Mouse (Mus musculus) heart, embryonic 14.5 days (tissue): ENCODE measurements around the gene Cdh3. TPM values are rescaled to one million over a fixed set of nuclear protein-coding genes. Genes with fewer than 3 reads are reported as not detected.

Experiments used
- ATAC-seq: fragments of 200-750 bp; cut with Nextera tagmentation; 2 replicates; pipeline ENCODE4 v1.8.0; 2017; ENCODE audit warnings: low read depth, moderate TSS enrichment; ENCODE audit not compliant: insufficient number of reproducible peaks, insufficient read depth, low FRiP score
- H3K27ac ChIP-seq, 2 experiments: fragments of 200-500 bp in 1 of 2; fragments of 300-500 bp in 1 of 2; sonication (generic) in 1 of 2; replicated peaks in 1 of 2; 2 replicates each; pipeline ENCODE4 v1.5.1; 2012 to 2014; ENCODE audit warnings: low read depth in 2 of 2, low read length in 2 of 2, control low read depth in 1 of 2, mild to moderate bottlenecking in 1 of 2, mixed read lengths in 1 of 2; ENCODE audit not compliant: control insufficient read depth in 1 of 2, insufficient read depth in 1 of 2
- H3K27me3 ChIP-seq: fragments of 300-500 bp; sonication (generic); 2 replicates; pipeline ENCODE4 v1.6.1; 2014; ENCODE audit warnings: mild to moderate bottlenecking, low read length, control low read depth; ENCODE audit not compliant: control insufficient read depth, insufficient read depth
- H3K36me3 ChIP-seq: fragments of 300-500 bp; sonication (generic); 2 replicates; pipeline ENCODE4 v1.6.1; 2014; ENCODE audit warnings: mild to moderate bottlenecking, control low read depth, low read length, mixed read lengths; ENCODE audit not compliant: control insufficient read depth, insufficient read depth
- H3K4me1 ChIP-seq, 2 experiments: fragments of 200-500 bp in 1 of 2; fragments of 300-500 bp in 1 of 2; sonication (generic) in 1 of 2; 2 replicates each; pipeline ENCODE4 v1.6.1; 2012 to 2014; ENCODE audit warnings: low read length in 2 of 2, control low read depth in 1 of 2, mixed read lengths in 1 of 2; ENCODE audit not compliant: control insufficient read depth in 2 of 2, insufficient read depth in 2 of 2
- H3K4me2 ChIP-seq: fragments of 300-500 bp; sonication (generic); 2 replicates; pipeline ENCODE4 v1.6.1; 2014; ENCODE audit warnings: mild to moderate bottlenecking, low read length
- H3K4me3 ChIP-seq, 2 experiments: fragments of 200-500 bp in 1 of 2; fragments of 300-500 bp in 1 of 2; sonication (generic) in 1 of 2; 2 replicates each; pipeline ENCODE4 v1.5.1; 2012 to 2014; ENCODE audit warnings: low read length in 2 of 2, mild to moderate bottlenecking in 2 of 2, control low read depth in 1 of 2, low read depth in 1 of 2, moderate library complexity in 1 of 2; ENCODE audit not compliant: control insufficient read depth in 1 of 2, insufficient read depth in 1 of 2
- H3K9ac ChIP-seq: fragments of 300-500 bp; sonication (generic); 2 replicates; pipeline ENCODE4 v1.6.1; 2014; ENCODE audit warnings: mild to moderate bottlenecking, low read length
- H3K9me3 ChIP-seq: fragments of 300-500 bp; sonication (generic); 2 replicates; pipeline ENCODE4 v1.6.1; 2016; ENCODE audit warnings: low read length, control low read depth; ENCODE audit not compliant: control insufficient read depth
- WGBS: fragments of 180-500 bp; shearing (Covaris S2); extraction: QIAGEN DNeasy Blood & Tissue Kit; methylation state at CpG from one replicate; pipeline ENCODE4 v1.1.7; 2014; 5-methylcytosine and 5-hydroxymethylcytosine counted together
- polyA plus RNA-seq: library from polyadenylated mRNA; unstranded; fragments of >200 nt; fragmentation: Nextera tagmentation; extraction: Ambion mirVana; gene quantifications from 2 replicates; pipeline ENCODE4 v1.2.1, GENCODE M21; 2014

The Cdh3 gene
- polyA plus RNA-seq, 1 experiment from 2014 or later, result 15.0 TPM

GRCm38 (mm10) chr8:106603131-106603819, 92.6 kb downstream of the Cdh3 start, which contains the start of gene Cdh1:
Gene Cdh1 (plus strand): TSS chr8:106603351.
- Histone ChIP-seq H3K27me3 (peaks cover 59% of the 10 kb centered on the region), H3K36me3 (no peaks in the 10 kb centered on the region), H3K9me3 (no peaks in the 10 kb centered on the region), H3K4me1 (peaks cover 2 to 16% of the 10 kb centered on the region in 2 experiments; a peak in 3 of 4 replicates), H3K4me3 (peak within 1 kb of the TSS; percentile 45 to 55), H3K9ac (peak within 1 kb of the TSS; percentile 61), H3K27ac (no peak within 1 kb of the TSS), H3K4me2 (peak within 1 kb of the TSS; percentile 97)
- WGBS, result under 1% methylated on average over 53 of the region's 53 CpGs
- no peak for ATAC-seq

DNA sequence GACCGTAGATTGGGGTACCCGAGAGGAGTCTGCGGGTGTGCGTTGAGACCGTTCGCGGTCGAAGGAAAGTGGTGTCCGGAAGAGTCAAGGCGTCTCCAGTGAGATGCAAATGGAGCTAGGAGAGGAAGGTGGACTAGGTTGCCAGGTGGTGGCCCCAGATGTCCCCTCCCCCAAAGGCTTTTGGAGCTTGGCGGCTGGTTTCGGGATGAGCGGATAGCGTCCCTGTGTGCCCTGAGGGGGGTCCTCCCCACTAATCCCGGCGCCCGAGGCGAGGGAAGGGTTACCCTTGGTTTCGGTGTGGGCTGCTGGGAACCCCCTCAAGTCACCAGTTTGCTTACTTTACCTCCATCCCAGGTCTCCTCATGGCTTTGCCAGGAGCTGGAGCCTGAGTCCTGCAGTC, 93.2 kb downstream of the Cdh3 start:
- no peaks in the 10 kb centered on the region for H3K36me3 ChIP-seq
- peaks cover 2 to 16% of the 10 kb centered on the region in 2 experiments; a peak in 3 of 4 replicates for H3K4me1 ChIP-seq
- no peaks in the 10 kb centered on the region for H3K9me3 ChIP-seq
- H3K27ac ChIP-seq, result no peak overlapping the region
- ATAC-seq, result no peak
- WGBS, result 0% methylated on average over 19 of the region's 19 CpGs
- peak overlapping the region; percentile 45 to 55 for H3K4me3 ChIP-seq
- H3K9ac ChIP-seq, result no peak overlapping the region
- H3K4me2 ChIP-seq, result peak overlapping the region; percentile 97
- peaks cover 59% of the 10 kb centered on the region for H3K27me3 ChIP-seq

DNA sequence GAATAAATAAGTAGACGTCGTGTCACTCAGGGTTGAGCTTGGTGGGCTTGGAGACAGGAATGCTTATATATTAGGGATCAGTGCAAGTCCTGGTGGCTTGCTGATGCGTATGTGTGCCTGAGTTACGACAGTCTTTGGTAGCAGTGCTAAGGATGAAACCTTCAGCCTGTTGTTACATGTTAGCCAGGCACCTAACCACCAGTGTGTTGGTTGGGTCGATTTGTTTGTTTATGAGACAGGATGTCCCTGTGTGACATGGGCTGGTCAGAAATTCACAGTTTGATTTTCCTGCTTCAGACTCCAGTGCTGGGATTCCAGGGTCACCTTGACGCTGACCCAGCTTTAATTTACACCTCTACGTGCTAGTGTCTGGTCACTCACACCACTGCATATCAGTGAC, 95.0 kb downstream of the Cdh3 start:
- 46% methylated on average over 7 of the region's 7 CpGs for WGBS
- Histone ChIP-seq H3K4me3 (no peak overlapping the region), H3K27ac (no peak overlapping the region), H3K4me2 (no peak overlapping the region), H3K9me3 (no peaks in the 10 kb centered on the region), H3K9ac (no peak overlapping the region), H3K36me3 (no peaks in the 10 kb centered on the region), H3K4me1 (peaks cover 2 to 16% of the 10 kb centered on the region in 2 experiments; a peak in 3 of 4 replicates), H3K27me3 (peaks cover 64% of the 10 kb centered on the region)
- no peak for ATAC-seq

GRCm38 (mm10) chr8:106606121-106606520, 95.4 kb downstream of the Cdh3 start:
- no peak for ATAC-seq
- 32% methylated on average over 4 of the region's 4 CpGs for WGBS
- Histone ChIP-seq H3K9ac (no peak overlapping the region), H3K4me1 (peaks cover 2 to 16% of the 10 kb centered on the region in 2 experiments; a peak in 3 of 4 replicates), H3K4me2 (no peak overlapping the region), H3K27ac (no peak overlapping the region), H3K36me3 (no peaks in the 10 kb centered on the region), H3K4me3 (no peak overlapping the region), H3K9me3 (no peaks in the 10 kb centered on the region), H3K27me3 (peaks cover 64% of the 10 kb centered on the region)

DNA sequence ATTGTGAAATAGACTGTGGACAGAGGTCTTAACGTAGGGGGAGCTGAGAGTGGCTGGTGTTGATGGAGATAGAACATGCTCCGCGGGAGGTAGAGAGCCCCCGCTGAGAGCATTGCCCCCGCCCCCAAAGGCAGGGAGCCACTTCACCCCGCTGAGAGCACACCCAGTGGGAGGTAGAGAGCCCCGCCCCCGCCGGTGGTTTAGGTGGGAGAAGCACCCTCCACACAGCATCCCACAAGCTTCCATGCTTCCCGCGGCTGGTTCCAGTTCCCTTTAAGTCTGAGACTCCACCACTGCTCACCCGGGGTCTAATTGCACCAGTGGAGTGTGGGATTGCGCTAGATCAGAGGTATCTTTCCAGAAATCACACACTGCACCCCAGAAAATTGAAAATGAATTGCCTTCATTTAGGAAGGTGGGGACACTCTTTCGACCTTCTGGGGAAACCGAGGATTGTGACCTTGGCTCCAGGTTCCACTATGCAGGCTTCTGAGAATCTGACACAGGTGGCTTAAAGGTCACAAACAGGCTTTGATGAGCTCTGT, 96.0 kb downstream of the Cdh3 start:
- no peak overlapping the region for H3K4me2 ChIP-seq
- no peak overlapping the region for H3K27ac ChIP-seq
- H3K9me3 ChIP-seq, result no peaks in the 10 kb centered on the region
- 14% methylated on average over 15 of the region's 15 CpGs for WGBS
- no peaks in the 10 kb centered on the region for H3K36me3 ChIP-seq
- H3K4me1 ChIP-seq, result peaks cover 2 to 16% of the 10 kb centered on the region in 2 experiments; a peak in 3 of 4 replicates
- H3K27me3 ChIP-seq, result peaks cover 59% of the 10 kb centered on the region
- no peak overlapping the region for H3K9ac ChIP-seq
- no peak overlapping the region for H3K4me3 ChIP-seq
- ATAC-seq, result no peak

Other genes with a start within 250 kb of the Cdh3 start
- 1.5 and 1.9 TPM in 2 replicates for gene Smpd3, start 172.9 kb upstream of the Cdh3 start, polyA plus RNA-seq
- 14.3 and 14.4 TPM in 2 replicates for gene Zfp90, start 95.6 kb upstream of the Cdh3 start, polyA plus RNA-seq
- gene 6030452D12Rik, start 10.4 kb upstream of the Cdh3 start, polyA plus RNA-seq, result not detected in 2 replicates
- 7.3 and 9.3 TPM in 2 replicates for gene Gm10073, start 62.6 kb downstream of the Cdh3 start, polyA plus RNA-seq
- 0.49 and 0.82 TPM in 2 replicates for gene Cdh1, start 92.5 kb downstream of the Cdh3 start, polyA plus RNA-seq
- gene Tango6, start 172.2 kb downstream of the Cdh3 start, polyA plus RNA-seq, result 6.9 and 7.1 TPM in 2 replicates